Mouse (Mus musculus) kidney, embryonic 15.5 days (tissue): ENCODE measurements at regions not wholly inside any gene's neighbourhood (a gene's known extent, or its start where the extent isn't known, plus 50 kb on each side); places are given as distances from the start of the nearest gene placed in this dataset.

Experiments used
- ATAC-seq: fragments of 200-750 bp; cut with Nextera tagmentation; replicated peaks from 2 replicates; pipeline ENCODE4 v1.8.0; 2017; ENCODE audit warnings: moderate TSS enrichment; ENCODE audit not compliant: low FRiP score
- H3K27ac ChIP-seq: fragments of 300-500 bp; sonication (generic); 2 replicates; pipeline ENCODE4 v1.5.1; 2015; ENCODE audit warnings: mild to moderate bottlenecking, inconsistent platforms
- H3K27me3 ChIP-seq: fragments of 300-500 bp; sonication (generic); 2 replicates; pipeline ENCODE4 v1.6.1; 2015; ENCODE audit warnings: inconsistent platforms
- H3K36me3 ChIP-seq: fragments of 300-500 bp; sonication (generic); 2 replicates; pipeline ENCODE4 v1.6.1; 2015; ENCODE audit warnings: inconsistent platforms
- H3K4me1 ChIP-seq: fragments of 300-500 bp; sonication (generic); 2 replicates; pipeline ENCODE4 v1.6.1; 2015; ENCODE audit warnings: inconsistent platforms
- H3K4me2 ChIP-seq: fragments of 300-500 bp; sonication (generic); 2 replicates; pipeline ENCODE4 v1.6.1; 2015; ENCODE audit warnings: moderate library complexity, mild to moderate bottlenecking, inconsistent platforms
- H3K4me3 ChIP-seq: fragments of 300-500 bp; sonication (generic); replicated peaks from 2 replicates; pipeline ENCODE4 v1.5.1; 2015; ENCODE audit warnings: mild to moderate bottlenecking, inconsistent platforms
- H3K9ac ChIP-seq: fragments of 300-500 bp; sonication (generic); 2 replicates; pipeline ENCODE4 v1.6.1; 2015; ENCODE audit warnings: mild to moderate bottlenecking, inconsistent platforms
- H3K9me3 ChIP-seq: fragments of 300-500 bp; sonication (generic); replicated peaks from 2 replicates; pipeline ENCODE4 v1.6.1; 2016; ENCODE audit warnings: inconsistent platforms
- WGBS: fragments of 180-500 bp; shearing (Covaris S2); methylation state at CpG from one replicate; pipeline ENCODE4 v1.1.7; 2015; ENCODE audit warnings: mixed read lengths; 5-methylcytosine and 5-hydroxymethylcytosine counted together

DNA sequence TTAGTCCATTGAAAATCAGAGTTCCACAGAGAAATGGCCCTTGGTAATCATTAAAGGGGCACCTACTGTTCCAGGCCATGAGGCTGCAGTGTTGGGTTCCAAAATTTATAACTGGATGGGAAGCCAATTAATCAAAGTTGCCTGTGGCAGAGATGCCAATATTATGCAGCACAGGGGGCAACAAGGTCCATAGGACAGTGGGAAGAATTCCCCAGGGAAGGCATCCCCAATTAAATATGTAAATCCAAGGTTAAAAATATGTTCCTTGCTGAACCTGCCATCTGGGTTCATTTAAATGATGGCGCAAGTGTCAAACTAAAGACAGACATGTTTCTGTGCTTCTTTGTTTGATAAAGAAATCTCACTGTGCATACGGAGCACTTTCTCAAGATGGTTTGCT, 273.1 kb upstream of the Sema6d start:
- ATAC-seq, result no peak
- Histone ChIP-seq H3K9me3 (no peaks in the 10 kb centered on the region), H3K27ac (no peak overlapping the region), H3K4me2 (no peak overlapping the region), H3K4me3 (no peak overlapping the region), H3K4me1 (no peaks in the 10 kb centered on the region), H3K36me3 (no peaks in the 10 kb centered on the region), H3K9ac (no peak overlapping the region), H3K27me3 (no peaks in the 10 kb centered on the region)
- WGBS, result 86% methylated on average over 2 of the region's 2 CpGs

DNA sequence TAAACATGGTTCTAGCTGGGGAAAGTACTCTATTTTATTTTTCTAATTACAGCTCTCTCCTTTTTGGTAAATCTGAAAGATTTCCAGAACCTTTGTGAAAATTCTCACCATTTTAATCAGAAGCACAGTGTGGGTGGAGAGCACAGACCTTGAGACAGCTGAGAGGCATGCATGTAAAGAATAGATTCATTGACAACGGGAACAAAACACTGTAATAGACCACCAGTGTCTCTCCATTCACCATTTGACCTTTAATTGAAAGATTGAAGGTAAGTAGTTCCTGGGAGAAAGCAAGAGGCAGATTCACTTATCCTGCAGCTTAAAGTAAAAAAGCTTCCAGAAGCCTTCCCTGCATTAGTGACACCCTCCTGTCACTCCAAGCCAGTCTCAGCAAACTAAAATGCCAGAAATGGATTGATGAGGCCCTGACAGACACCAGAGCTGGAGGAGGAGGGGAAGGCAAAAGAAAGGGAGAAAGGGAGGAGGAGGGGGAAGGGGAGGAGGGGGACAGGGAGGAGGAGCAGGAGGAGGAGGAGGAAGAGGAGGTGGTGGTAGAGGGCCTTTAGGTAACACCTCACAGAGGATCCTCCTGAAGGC, 256.1 kb upstream of the Sema6d start:
- Histone ChIP-seq H3K27me3 (no peaks in the 10 kb centered on the region), H3K4me2 (no peak overlapping the region), H3K9ac (no peak overlapping the region), H3K36me3 (no peaks in the 10 kb centered on the region), H3K4me3 (no peak overlapping the region), H3K9me3 (no peaks in the 10 kb centered on the region), H3K4me1 (no peaks in the 10 kb centered on the region), H3K27ac (no peak overlapping the region)
- no peak for ATAC-seq
- 51% methylated on average over 1 of the region's 1 CpGs for WGBS
